In the genomic region with DNA sequence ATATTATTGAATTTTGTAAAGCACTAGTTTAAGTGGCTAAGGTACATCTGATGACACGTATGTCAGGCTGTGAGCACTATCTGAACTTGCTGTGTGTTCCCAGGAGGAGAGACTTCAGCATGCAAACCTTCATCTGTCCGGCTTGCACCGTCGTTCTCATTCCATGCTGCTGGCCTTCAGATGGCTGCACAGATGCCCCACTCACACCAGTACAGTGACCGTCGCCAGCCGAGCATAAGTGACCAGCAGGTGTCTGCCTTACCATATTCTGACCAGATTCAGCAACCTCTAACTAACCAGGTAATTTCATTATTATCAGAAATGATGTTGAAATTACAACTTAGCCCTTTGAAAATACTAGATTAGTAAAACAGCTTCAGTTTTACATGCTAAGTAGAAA, we compare ENCODE assay signal across 16 mouse cellular contexts.
"Had no signal": no experiment of that assay in that cellular context is flagged by ENCODE, and none has a peak within 500 bp of the region (broad histone marks: within the 10 kb centered on the region; RNA-seq: fewer than 3 reads in every experiment).

No protein-coding gene starts in this region.

- H3K4me1 ChIP-seq: stomach, embryonic 15.5 days had no signal

- H3K9ac ChIP-seq: limb, embryonic 15.5 days; liver, embryonic 12.5 days; lung, embryonic 14.5 days; midbrain, embryonic 15.5 days; neural tube, embryonic 12.5 days; stomach, embryonic 15.5 days had no signal

- H3K27ac ChIP-seq: kidney, postnatal 0 days; limb, embryonic 15.5 days; liver, embryonic 12.5 days; macrophage; midbrain, embryonic 15.5 days; neural tube, embryonic 12.5 days; stomach, embryonic 15.5 days had no signal

- H3K36me3 ChIP-seq: midbrain, embryonic 15.5 days had no signal

- DNase-seq: kidney, adult 9 months; kidney, postnatal 36 days; layer of hippocampus, adult 9-11 months; lung, embryonic 14.5 days; lung, postnatal 10 days; right cerebral cortex, postnatal 4 days; thymus, adult 2 months; thymus, postnatal 36 days had no signal

- H3K4me3 ChIP-seq: limb, embryonic 15.5 days; liver, embryonic 12.5 days; megakaryocyte, embryonic 14.5 days; midbrain, embryonic 15.5 days; neural tube, embryonic 12.5 days; stomach, embryonic 15.5 days had no signal

- H3K27me3 ChIP-seq: limb, embryonic 15.5 days; liver, embryonic 12.5 days; megakaryocyte, embryonic 14.5 days; midbrain, embryonic 15.5 days; neural tube, embryonic 12.5 days; stomach, embryonic 15.5 days had no signal
